Mouse (Mus musculus) midbrain, embryonic 10.5 days (tissue): ENCODE results near the gene Zfr2. TPM values are rescaled to one million over a fixed set of nuclear protein-coding genes. Genes with fewer than 3 reads are reported as not detected.

Experiments
- DNase-seq: peaks from one replicate; pipeline ENCODE4 v3.0.0-alpha.2; 2017; ENCODE audit warnings: low spot score
- H3K27ac ChIP-seq: fragments of 300-500 bp; sonication (generic); replicated peaks from 2 replicates; pipeline ENCODE4 v1.5.1; 2016; ENCODE audit warnings: mild to moderate bottlenecking
- H3K27me3 ChIP-seq: fragments of 300-500 bp; sonication (generic); 2 replicates; pipeline ENCODE4 v1.6.1; 2016; ENCODE audit warnings: low read depth, mild to moderate bottlenecking; ENCODE audit not compliant: poor library complexity, severe bottlenecking
- H3K36me3 ChIP-seq: fragments of 300-500 bp; sonication (generic); 2 replicates; pipeline ENCODE4 v1.6.1; 2016; ENCODE audit warnings: mild to moderate bottlenecking, moderate library complexity
- H3K4me1 ChIP-seq: fragments of 300-500 bp; sonication (generic); 2 replicates; pipeline ENCODE4 v1.6.1; 2016
- H3K4me3 ChIP-seq: fragments of 300-500 bp; sonication (generic); 2 replicates; pipeline ENCODE4 v1.5.1; 2016; ENCODE audit warnings: mild to moderate bottlenecking, moderate library complexity
- H3K9me3 ChIP-seq: fragments of 300-500 bp; sonication (generic); replicated peaks from 2 replicates; pipeline ENCODE4 v1.6.1; 2016; ENCODE audit warnings: mild to moderate bottlenecking
- WGBS: fragments of 180-500 bp; shearing (Covaris S2); methylation state at CpG from one replicate; pipeline ENCODE4 v1.1.7; 2016; 5-methylcytosine and 5-hydroxymethylcytosine counted together
- microRNA-seq: library from miRNA; unstranded; fragments of <30 nt; microRNA quantifications from one replicate; pipeline ENCODE4, GENCODE M21; 2017
- polyA plus RNA-seq: library from polyadenylated mRNA; unstranded; fragments of >200 nt; fragmentation: Nextera tagmentation; extraction: Ambion mirVana; gene quantifications from 2 replicates; pipeline ENCODE4 v1.2.1, GENCODE M21; 2016

The Zfr2 gene
- polyA plus RNA-seq, 1 experiment from 2014 or later: 3.5 TPM

DNA sequence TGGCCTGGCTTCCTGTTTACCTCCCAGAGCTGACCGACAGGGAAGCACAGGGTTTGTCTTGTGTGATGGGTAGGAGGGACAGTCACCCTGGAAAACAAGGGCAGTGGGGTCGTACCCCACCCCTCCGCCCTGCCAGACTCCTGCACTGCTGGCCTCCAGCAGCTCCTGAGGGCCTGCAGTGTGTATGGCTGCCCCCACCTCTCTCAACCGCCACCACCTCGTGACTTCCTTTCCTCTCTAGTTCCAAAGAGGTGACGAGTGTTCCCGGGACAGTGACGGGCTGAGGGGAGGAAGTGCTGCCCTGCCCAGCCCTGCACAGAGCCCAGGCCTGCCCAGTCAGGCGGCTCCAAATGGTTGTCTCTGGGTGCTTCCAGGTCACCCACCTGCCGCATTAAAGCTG, 64.9 kb downstream of the Zfr2 start:
- 80% methylated on average over 10 of the region's 10 CpGs for WGBS
- Histone ChIP-seq H3K4me3 (no peak overlapping the region), H3K27me3 (no peaks in the 10 kb centered on the region), H3K4me1 (peaks cover 84% of the 10 kb centered on the region), H3K27ac (0 out of 2 replicates have a peak overlapping the region, but pooled peaks have one; percentile 7), H3K36me3 (peaks cover 37% of the 10 kb centered on the region), H3K9me3 (no peaks in the 10 kb centered on the region)
- DNase-seq: no peak

DNA sequence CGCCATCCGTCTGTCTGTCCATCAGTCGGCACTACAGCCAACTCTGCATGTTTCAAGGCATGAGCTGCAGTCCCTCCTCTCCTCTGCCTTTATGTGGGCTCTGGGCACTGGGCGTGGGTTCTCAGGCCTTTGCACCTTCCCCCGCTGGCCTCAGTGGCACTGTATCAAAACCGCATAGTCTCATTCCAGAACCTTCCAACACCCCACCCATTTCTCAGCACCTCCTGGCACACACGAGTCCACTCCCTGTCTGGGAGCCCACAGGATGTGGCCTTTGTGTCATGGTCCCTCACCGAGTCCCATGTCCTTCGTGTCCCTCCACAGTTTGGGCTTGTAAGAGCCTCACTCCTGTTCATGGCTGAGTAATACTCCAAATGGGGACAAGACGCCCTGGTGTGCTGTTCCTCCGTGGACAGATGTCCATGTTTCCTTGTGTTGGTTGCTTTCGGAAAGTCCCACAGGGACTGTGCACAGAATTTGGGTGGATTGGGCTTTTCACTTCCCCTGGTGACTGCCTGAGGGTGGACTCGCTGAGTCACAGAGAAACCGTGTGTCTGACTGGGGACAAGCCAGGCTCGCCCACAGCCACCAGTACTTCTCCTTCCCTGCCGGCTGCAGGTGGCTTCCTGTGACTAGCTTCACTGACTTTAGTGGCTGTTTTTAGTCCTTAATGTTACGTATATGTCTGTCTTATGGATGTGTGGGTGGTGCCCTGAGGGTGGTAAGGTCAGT, 65.6 kb downstream of the Zfr2 start:
- DNase-seq: no peak
- Histone ChIP-seq H3K4me3 (no peak overlapping the region; the same call in 1 of the 2 replicates), H3K27me3 (no peaks in the 10 kb centered on the region), H3K4me1 (peaks cover 87% of the 10 kb centered on the region), H3K27ac (no peak overlapping the region), H3K36me3 (peaks cover 37% of the 10 kb centered on the region), H3K9me3 (no peaks in the 10 kb centered on the region)
- 94% methylated on average over 17 of the region's 17 CpGs for WGBS

DNA sequence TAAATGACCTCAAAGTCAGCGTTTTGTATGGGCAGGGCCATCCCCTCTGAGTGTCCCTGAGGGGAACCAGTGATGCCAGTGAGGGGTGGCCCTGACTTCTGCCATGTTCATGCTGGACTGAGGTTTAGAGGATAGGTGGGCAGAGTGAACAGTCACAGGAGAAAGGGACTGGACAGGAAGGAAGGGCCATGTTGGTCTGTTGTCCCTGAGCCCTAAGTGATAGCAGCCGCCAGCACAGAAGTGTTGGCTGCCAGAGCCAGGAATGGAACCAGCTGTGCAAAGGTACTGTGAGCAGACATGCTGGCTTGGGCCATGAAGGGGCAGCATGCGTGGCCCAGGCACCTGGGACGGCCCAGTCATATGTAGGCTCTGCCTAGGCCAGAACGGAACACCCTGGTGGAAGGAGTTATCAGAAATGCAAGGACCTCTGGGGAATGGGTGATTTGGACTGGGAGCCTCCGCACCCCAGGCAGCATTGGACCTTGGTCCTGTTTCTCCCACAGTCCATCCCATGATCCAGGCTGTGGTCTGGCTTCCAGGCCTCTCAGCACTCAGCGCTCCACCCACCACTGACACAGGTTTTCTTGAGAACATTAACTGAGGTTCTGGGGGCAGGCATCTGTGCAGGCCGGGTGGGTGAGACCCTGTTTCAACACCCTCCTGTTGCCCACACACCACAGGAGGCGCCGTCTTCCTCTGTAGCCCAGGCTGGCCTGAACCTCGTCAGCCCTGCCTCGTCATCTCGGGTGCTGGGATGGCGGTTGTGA, 66.8 kb downstream of the Zfr2 start:
- Histone ChIP-seq H3K27me3 (no peaks in the 10 kb centered on the region), H3K27ac (peak overlapping the region; percentile 52; the same call in 1 of the 2 replicates), H3K4me3 (no peak overlapping the region), H3K9me3 (no peaks in the 10 kb centered on the region), H3K36me3 (peaks cover 39% of the 10 kb centered on the region), H3K4me1 (peaks cover 85% of the 10 kb centered on the region)
- DNase-seq: no peak
- WGBS: 92% methylated on average over 14 of the region's 14 CpGs

DNA sequence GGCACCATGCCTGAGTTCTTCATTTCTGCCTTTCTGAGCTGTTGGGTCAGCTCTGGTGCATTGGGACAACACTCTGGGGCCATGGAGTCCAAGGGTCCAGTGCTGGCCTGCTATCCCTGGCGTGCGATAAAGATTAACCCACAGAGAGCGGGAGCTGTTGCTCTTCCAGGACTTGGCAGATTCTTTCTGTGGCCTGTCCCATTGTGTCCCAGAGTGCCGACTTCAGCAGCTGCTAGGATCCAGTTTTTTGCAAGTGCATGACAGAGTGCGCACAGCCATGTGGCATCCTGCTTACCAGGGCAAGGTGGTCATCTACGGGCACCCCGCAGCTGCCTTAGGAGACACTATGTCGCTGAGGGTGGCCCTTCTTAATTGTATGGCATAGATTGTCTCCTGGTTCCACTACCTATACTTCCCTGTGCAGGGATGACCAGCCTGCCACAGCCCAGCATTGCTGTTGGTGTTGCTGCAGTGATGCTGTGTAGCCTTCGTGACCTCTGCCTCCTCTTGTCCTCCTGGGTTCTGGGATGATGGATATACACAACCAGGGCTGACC, 67.5 kb downstream of the Zfr2 start:
- H3K4me3 ChIP-seq: no peak overlapping the region
- 0 out of 2 replicates have a peak overlapping the region, but pooled peaks have one; percentile 52 for H3K27ac ChIP-seq
- H3K27me3 ChIP-seq: no peaks in the 10 kb centered on the region
- peaks cover 43% of the 10 kb centered on the region for H3K36me3 ChIP-seq
- no peak for DNase-seq
- H3K4me1 ChIP-seq: peaks cover 81% of the 10 kb centered on the region
- WGBS: 88% methylated on average over 9 of the region's 9 CpGs
- H3K9me3 ChIP-seq: no peaks in the 10 kb centered on the region

DNA sequence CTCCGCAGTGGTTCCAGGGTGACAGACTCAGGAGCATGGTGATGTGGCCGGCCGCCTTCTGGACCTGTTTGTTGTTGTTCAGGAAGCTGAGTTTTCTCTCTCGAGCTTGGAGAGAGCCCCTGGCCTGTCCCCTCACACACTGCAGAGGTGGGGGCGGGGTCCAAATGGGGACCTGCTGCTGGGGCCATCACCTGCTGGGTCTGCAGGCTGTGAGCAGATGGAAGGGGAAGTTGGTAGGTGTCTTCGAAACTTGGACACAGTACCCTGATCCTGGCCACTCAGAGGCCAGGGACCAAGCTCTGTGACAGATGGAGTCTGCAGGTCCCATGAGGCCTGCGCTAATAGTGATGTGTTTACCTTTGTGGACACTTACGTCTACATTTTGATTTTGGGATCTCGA, 68.4 kb downstream of the Zfr2 start:
- H3K4me3 ChIP-seq: no peak overlapping the region
- H3K27ac ChIP-seq: 0 out of 2 replicates have a peak overlapping the region, but pooled peaks have one; percentile 0
- peaks cover 73% of the 10 kb centered on the region for H3K4me1 ChIP-seq
- no peaks in the 10 kb centered on the region for H3K9me3 ChIP-seq
- H3K27me3 ChIP-seq: no peaks in the 10 kb centered on the region
- DNase-seq: no peak
- H3K36me3 ChIP-seq: peaks cover 43% of the 10 kb centered on the region
- 81% methylated on average over 9 of the region's 9 CpGs for WGBS

Small RNA genes within 50 kb of the gene (microRNA-seq; reads per million reads assigned to microRNA genes)
- gene Mir3057: 16.8 reads per million, percentile 29 among the genes with 10 or more reads in this experiment

Other genes starting within 250 kb of the Zfr2 start
- gene Gng7, start 218.2 kb upstream of the Zfr2 start, polyA plus RNA-seq: 6.0 and 8.4 TPM in 2 replicates
- 3.0 and 6.4 TPM in 2 replicates for gene Diras1, start 207.5 kb upstream of the Zfr2 start, polyA plus RNA-seq
- gene Slc39a3, start 195.7 kb upstream of the Zfr2 start, polyA plus RNA-seq: 17.4 and 26.6 TPM in 2 replicates
- gene Sgta, start 173.0 kb upstream of the Zfr2 start, polyA plus RNA-seq: 289 and 314 TPM in 2 replicates
- gene Thop1, start 163.1 kb upstream of the Zfr2 start, polyA plus RNA-seq: 87.1 and 107 TPM in 2 replicates
- 0.35 and 0.60 TPM in 2 replicates for gene Creb3l3, start 134.3 kb upstream of the Zfr2 start, polyA plus RNA-seq
- 215 TPM in 2 replicates for gene Map2k2, start 127.2 kb upstream of the Zfr2 start, polyA plus RNA-seq
- gene Zbtb7a, start 97.9 kb upstream of the Zfr2 start, polyA plus RNA-seq: 7.8 and 9.8 TPM in 2 replicates
- gene Pias4, start 65.2 kb upstream of the Zfr2 start, polyA plus RNA-seq: 61.4 and 68.5 TPM in 2 replicates
- gene Eef2, start 56.5 kb upstream of the Zfr2 start, polyA plus RNA-seq: 528 and 571 TPM in 2 replicates
- gene Dapk3, start 50.1 kb upstream of the Zfr2 start, polyA plus RNA-seq: 52.7 and 53.3 TPM in 2 replicates
- gene 4930442H23Rik, start 49.3 kb upstream of the Zfr2 start, polyA plus RNA-seq: 0.09 TPM in 1 of 2 replicates, not detected in the other
- gene Nmrk2, start 31.1 kb upstream of the Zfr2 start, polyA plus RNA-seq: not detected in 2 replicates
- 8.7 and 17.1 TPM in 2 replicates for gene Atcay, start 2.3 kb upstream of the Zfr2 start, polyA plus RNA-seq
- 3.7 and 4.2 TPM in 2 replicates for gene Matk, start 19.8 kb downstream of the Zfr2 start, polyA plus RNA-seq
- 229 and 258 TPM in 2 replicates for gene Mrpl54, start 33.8 kb downstream of the Zfr2 start, polyA plus RNA-seq
- 50.5 and 55.5 TPM in 2 replicates for gene Apba3, start 33.8 kb downstream of the Zfr2 start, polyA plus RNA-seq
- gene Tjp3, start 58.4 kb downstream of the Zfr2 start, polyA plus RNA-seq: 6.5 and 6.9 TPM in 2 replicates
- gene Pip5k1c, start 59.8 kb downstream of the Zfr2 start, polyA plus RNA-seq: 55.0 and 60.8 TPM in 2 replicates
- 53.5 and 53.6 TPM in 2 replicates for gene Cactin, start 87.9 kb downstream of the Zfr2 start, polyA plus RNA-seq
- gene Tbxa2r, start 95.6 kb downstream of the Zfr2 start, polyA plus RNA-seq: 2.9 and 3.3 TPM in 2 replicates
- gene Gipc3, start 110.1 kb downstream of the Zfr2 start, polyA plus RNA-seq: not detected in 2 replicates
- 102 and 115 TPM in 2 replicates for gene Hmg20b, start 117.3 kb downstream of the Zfr2 start, polyA plus RNA-seq
- 9.3 and 10.6 TPM in 2 replicates for gene Mfsd12, start 124.3 kb downstream of the Zfr2 start, polyA plus RNA-seq
- 0.38 and 0.39 TPM in 2 replicates for gene 4930404N11Rik, start 132.7 kb downstream of the Zfr2 start, polyA plus RNA-seq
- 138 and 146 TPM in 2 replicates for gene Fzr1, start 145.4 kb downstream of the Zfr2 start, polyA plus RNA-seq
- 93.4 and 98.7 TPM in 2 replicates for gene Dohh, start 151.3 kb downstream of the Zfr2 start, polyA plus RNA-seq
- 2.9 and 3.4 TPM in 2 replicates for gene Gm48551, start 151.3 kb downstream of the Zfr2 start, polyA plus RNA-seq
- gene Gm48552, start 155.8 kb downstream of the Zfr2 start, polyA plus RNA-seq: 1.7 and 2.9 TPM in 2 replicates
- gene Smim24, start 159.9 kb downstream of the Zfr2 start, polyA plus RNA-seq: 1.7 and 2.3 TPM in 2 replicates
- 8.7 and 11.7 TPM in 2 replicates for gene Nfic, start 222.5 kb downstream of the Zfr2 start, polyA plus RNA-seq
- gene Celf5, start 249.6 kb downstream of the Zfr2 start, polyA plus RNA-seq: 5.0 and 10.8 TPM in 2 replicates